Mouse (Mus musculus): ENCODE measurements around the gene 1700012B09Rik.

DNA sequence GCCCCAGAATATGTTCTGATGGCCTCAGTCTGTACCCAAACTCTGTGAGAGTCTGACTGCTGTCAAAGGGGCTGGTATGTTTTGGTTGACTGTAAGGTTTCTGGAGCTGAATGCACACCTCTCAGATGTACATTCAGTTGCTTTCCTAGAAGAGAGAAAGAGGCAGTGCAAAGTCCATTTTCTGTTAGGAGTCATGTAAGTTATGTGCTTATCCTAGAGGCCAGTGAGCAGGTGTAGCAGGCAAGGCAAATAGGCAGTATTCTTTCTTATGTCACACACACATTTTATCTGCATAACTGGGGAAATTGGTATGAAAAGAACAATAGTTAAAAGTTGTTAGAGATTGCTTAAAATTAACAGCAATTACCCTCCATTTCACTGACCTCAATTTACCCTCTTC lies 16.9 kb downstream of the 1700012B09Rik start:
- TF ChIP-seq CTCF (IDR thresholded peaks at IDR 0.05; ENCODE audit: low read depth, low read length) (no peak), POLR2A (IDR thresholded peaks at IDR 0.05; ENCODE audit: extremely low read depth, insufficient read depth, low read length) (no peak)
